Comparison of ENCODE assay signal across 16 mouse cellular contexts in genomic region chr9:53094536-53094935, GRCm38 (mm10).
A peak's percentile ranks its signal among the peaks of the same experiment; 100 is the strongest.
DNase-seq lines count a peak whose midpoint lies in the region; TF ChIP-seq lines count a peak whose summit lies in the region.
"Had no signal": no experiment of that assay in that cellular context is flagged by ENCODE, and none has a peak within 500 bp of the region (broad histone marks: within the 10 kb centered on the region; RNA-seq: fewer than 3 reads in every experiment).

No protein-coding gene starts in this region.

- H3K4me1 ChIP-seq in thymus, adult 2 months (replicated peaks; ENCODE audit: control insufficient read depth, insufficient read depth, low read length), result no peaks in the 10 kb centered on the region
- no peaks in the 10 kb centered on the region for H3K4me1 ChIP-seq in cerebellum, adult 2 months (ENCODE audit: control insufficient read depth, insufficient read depth, low read length)
- H3K4me1 ChIP-seq: forebrain, embryonic 10.5 days; hindbrain, embryonic 10.5 days; intestine, embryonic 15.5 days; liver, embryonic 12.5 days; midbrain, embryonic 15.5 days; neural tube, embryonic 12.5 days had no signal

- H3K4me3 ChIP-seq in thymus, adult 2 months (ENCODE audit: control insufficient read depth, insufficient read depth, low read length), result no peak overlapping the region
- no peak overlapping the region for H3K4me3 ChIP-seq in cerebellum, adult 2 months (replicated peaks; ENCODE audit: insufficient read depth, low read depth, low read length)
- H3K4me3 ChIP-seq: forebrain, embryonic 10.5 days; hindbrain, embryonic 10.5 days; intestine, embryonic 15.5 days; liver, embryonic 12.5 days; midbrain, embryonic 15.5 days; neural tube, embryonic 12.5 days had no signal

- H3K27ac ChIP-seq in thymus, adult 2 months (ENCODE audit: control insufficient read depth, insufficient read depth, low read length), result no peak overlapping the region
- no peak overlapping the region for H3K27ac ChIP-seq in cerebellum, adult 2 months (ENCODE audit: insufficient read depth, low read length)
- H3K27ac ChIP-seq: forebrain, embryonic 10.5 days; hindbrain, embryonic 10.5 days; intestine, embryonic 15.5 days; liver, embryonic 12.5 days; midbrain, embryonic 15.5 days; neural tube, embryonic 12.5 days had no signal

- peak; percentile 44 for DNase-seq in adrenal gland, postnatal 14 days
- DNase-seq in adrenal gland, adult 8-10 months, result no peak
- peak; percentile 52 for DNase-seq in left cerebral cortex, postnatal 4 days
- DNase-seq in left cerebral cortex, postnatal 10 days (ENCODE audit: extremely low spot score in 1 of 2, low spot score in 2 of 2), result no peak
- peak; percentile 11 to 51 for DNase-seq in adrenal gland, postnatal 36 days
- DNase-seq in heart, postnatal 14 days, result peak; percentile 42 to 49
- DNase-seq in thymus, adult 2 months, result no peak
- no peak for DNase-seq in cerebellum, adult 2 months
- DNase-seq: cerebellum, adult 11-12 months; kidney, postnatal 10 days had no signal

- TF ChIP-seq POLR2A in thymus, adult 2 months (IDR thresholded peaks at IDR 0.05; ENCODE audit: control insufficient read depth, extremely low read depth, insufficient read depth, low read length, poor library complexity), result no peak
- no peak for TF ChIP-seq POLR2A in cerebellum, adult 2 months (IDR thresholded peaks at IDR 0.05; ENCODE audit: borderline replicate concordance, insufficient read depth, low read length)

- H3K36me3 ChIP-seq in thymus, adult 2 months (ENCODE audit: control insufficient read depth, insufficient read depth, low read length), result no peaks in the 10 kb centered on the region
- H3K36me3 ChIP-seq: forebrain, embryonic 10.5 days; hindbrain, embryonic 10.5 days; intestine, embryonic 15.5 days; liver, embryonic 12.5 days; midbrain, embryonic 15.5 days; neural tube, embryonic 12.5 days had no signal

- TF ChIP-seq CTCF in thymus, adult 2 months (IDR thresholded peaks at IDR 0.05; ENCODE audit: borderline replicate concordance, control insufficient read depth, extremely low read depth, insufficient read depth, low read length, poor library complexity), result no peak
- TF ChIP-seq CTCF in cerebellum, adult 2 months (IDR thresholded peaks at IDR 0.05; ENCODE audit: borderline replicate concordance, insufficient read depth, low read depth, low read length), result no peak

- intact Hi-C loops in left cerebral cortex, postnatal 4 days (cut with DNase I), result no loop called here
- intact Hi-C loops in left cerebral cortex, postnatal 10 days (cut with DNase I), result no loop called here
- intact Hi-C loops in heart, postnatal 14 days (cut with DNase I), result no loop called here

- H3K27me3 ChIP-seq in thymus, adult 2 months (ENCODE audit: control insufficient read depth, insufficient read depth, low read length), result no peaks in the 10 kb centered on the region
- no peaks in the 10 kb centered on the region for H3K27me3 ChIP-seq in cerebellum, adult 2 months (ENCODE audit: control insufficient read depth, insufficient read depth, low read length)
- H3K27me3 ChIP-seq: intestine, embryonic 15.5 days; liver, embryonic 12.5 days; midbrain, embryonic 15.5 days; neural tube, embryonic 12.5 days had no signal

- 96% methylated on average over 7 of the region's 7 CpGs for WGBS in thymus, adult 2 months
- 50% methylated on average over 7 of the region's 7 CpGs for WGBS in cerebellum, adult 2 months

Comparison
In these comparisons a context has a peak if more than half of its experiments do, and no peak if none do; other contexts are left out.
1. DNase-seq: peak in adrenal gland, postnatal 14 days (single experiment), left cerebral cortex, postnatal 4 days (single experiment), adrenal gland, postnatal 36 days (2 of 2) and heart, postnatal 14 days (2 of 2); none in adrenal gland, adult 8-10 months (single experiment), left cerebral cortex, postnatal 10 days (0 of 2), thymus, adult 2 months (single experiment) and cerebellum, adult 2 months (0 of 2).